Mouse (Mus musculus) embryonic facial prominence, embryonic 14.5 days (tissue): ENCODE data around the gene Dstyk. TPM values are rescaled to one million over a fixed set of nuclear protein-coding genes. Genes with fewer than 3 reads are reported as not detected.
A peak's percentile ranks its signal among the peaks of the same experiment; 100 is the strongest.

ENCODE experiments used
- ATAC-seq: fragments of 200-750 bp; cut with Nextera tagmentation; 2 replicates; pipeline ENCODE4 v1.8.0; 2017; ENCODE audit warnings: low read depth, moderate number of reproducible peaks, moderate TSS enrichment
- DNase-seq: peaks from one replicate; pipeline ENCODE4 v3.0.0-alpha.2; 2015; ENCODE audit warnings: low spot score
- H3K27ac ChIP-seq: fragments of 300-500 bp; sonication (generic); replicated peaks from 2 replicates; pipeline ENCODE4 v1.5.1; 2014; ENCODE audit warnings: low read depth, mild to moderate bottlenecking, low read length, moderate library complexity
- H3K27me3 ChIP-seq: fragments of 300-500 bp; sonication (generic); replicated peaks from 2 replicates; pipeline ENCODE4 v1.6.1; 2014; ENCODE audit warnings: low read length; ENCODE audit not compliant: control insufficient read depth, insufficient read depth
- H3K36me3 ChIP-seq: fragments of 300-500 bp; sonication (generic); 2 replicates; pipeline ENCODE4 v1.6.1; 2014; ENCODE audit warnings: low read length, mixed read lengths; ENCODE audit not compliant: control insufficient read depth, insufficient read depth
- H3K4me1 ChIP-seq: fragments of 300-500 bp; sonication (generic); 2 replicates; pipeline ENCODE4 v1.6.1; 2014; ENCODE audit warnings: antibody characterized with exemption, low read length; ENCODE audit not compliant: control insufficient read depth, insufficient read depth
- H3K4me2 ChIP-seq: fragments of 300-500 bp; sonication (generic); 2 replicates; pipeline ENCODE4 v1.6.1; 2014; ENCODE audit warnings: low read depth, mild to moderate bottlenecking, low read length, moderate library complexity, mixed read lengths
- H3K4me3 ChIP-seq: fragments of 300-500 bp; sonication (generic); 2 replicates; pipeline ENCODE4 v1.5.1; 2014; ENCODE audit warnings: low read depth, mild to moderate bottlenecking, low read length
- H3K9ac ChIP-seq: fragments of 300-500 bp; sonication (generic); 2 replicates; pipeline ENCODE4 v1.6.1; 2014; ENCODE audit warnings: low read depth, mild to moderate bottlenecking, low read length, moderate library complexity, mixed read lengths
- H3K9me3 ChIP-seq: fragments of 300-500 bp; sonication (generic); 2 replicates; pipeline ENCODE4 v1.6.1; 2016; ENCODE audit warnings: low read length; ENCODE audit not compliant: control insufficient read depth
- WGBS: fragments of 180-500 bp; shearing (Covaris S2); extraction: QIAGEN DNeasy Blood & Tissue Kit; methylation state at CpG from one replicate; pipeline ENCODE4 v1.1.7; 2014; 5-methylcytosine and 5-hydroxymethylcytosine counted together
- polyA plus RNA-seq: library from polyadenylated mRNA; unstranded; fragments of >200 nt; fragmentation: Nextera tagmentation; extraction: Ambion mirVana; gene quantifications from 2 replicates; pipeline ENCODE4 v1.2.1, GENCODE M21; 2014

Gene Dstyk
- polyA plus RNA-seq, 1 experiment from 2014 or later = 15.6 TPM

GRCm38 (mm10) chr1:132392872-132393271 is 24.5 kb upstream of the Dstyk start:
- ATAC-seq (no peak), DNase-seq (no peak)
- H3K36me3 ChIP-seq = no peaks in the 10 kb centered on the region
- H3K9ac ChIP-seq = no peak overlapping the region
- H3K4me2 ChIP-seq = no peak overlapping the region
- peaks cover 20% of the 10 kb centered on the region for H3K4me1 ChIP-seq
- H3K4me3 ChIP-seq = no peak overlapping the region
- H3K27me3 ChIP-seq = no peaks in the 10 kb centered on the region
- H3K27ac ChIP-seq = no peak overlapping the region
- WGBS = 61% methylated on average over 5 of the region's 5 CpGs
- H3K9me3 ChIP-seq = no peaks in the 10 kb centered on the region

- ATAC-seq = no peak
- WGBS = 48% methylated on average over 2 of the region's 2 CpGs
- no peaks in the 10 kb centered on the region for H3K27me3 ChIP-seq
Measured at GRCm38 (mm10) chr1:132396705-132397104, 20.6 kb upstream of the Dstyk start.

GRCm38 (mm10) chr1:132400538-132400937 is 16.8 kb upstream of the Dstyk start:
- ATAC-seq = no peak
- Histone ChIP-seq H3K4me1 (no peaks in the 10 kb centered on the region), H3K27ac (no peak overlapping the region), H3K4me3 (no peak overlapping the region), H3K9me3 (peaks cover 8% of the 10 kb centered on the region; the same call in 1 of the 2 replicates), H3K4me2 (no peak overlapping the region), H3K9ac (no peak overlapping the region), H3K36me3 (no peaks in the 10 kb centered on the region), H3K27me3 (no peaks in the 10 kb centered on the region)
- WGBS = 68% methylated on average over 1 of the region's 1 CpGs
- no peak for DNase-seq

More at GRCm38 (mm10) chr1:132396705-132397104, 20.6 kb upstream of the Dstyk start:
- Histone ChIP-seq H3K4me3 (no peak overlapping the region), H3K4me1 (no peaks in the 10 kb centered on the region), H3K36me3 (no peaks in the 10 kb centered on the region), H3K9me3 (peaks cover 8% of the 10 kb centered on the region; the same call in 1 of the 2 replicates), H3K27ac (no peak overlapping the region), H3K4me2 (no peak overlapping the region), H3K9ac (no peak overlapping the region)
- no peak for DNase-seq

- Histone ChIP-seq H3K36me3 (no peaks in the 10 kb centered on the region), H3K4me3 (no peak overlapping the region), H3K4me2 (no peak overlapping the region), H3K9me3 (peaks cover 8% of the 10 kb centered on the region; the same call in 1 of the 2 replicates), H3K27ac (no peak overlapping the region), H3K9ac (no peak overlapping the region), H3K27me3 (no peaks in the 10 kb centered on the region), H3K4me1 (no peaks in the 10 kb centered on the region)
- DNase-seq (no peak), ATAC-seq (no peak)
- 93% methylated on average over 1 of the region's 1 CpGs for WGBS
Measured at GRCm38 (mm10) chr1:132401843-132402242, 15.5 kb upstream of the Dstyk start.

GRCm38 (mm10) chr1:132410657-132411056 is 6.7 kb upstream of the Dstyk start:
- 92% methylated on average over 3 of the region's 3 CpGs for WGBS
- no peaks in the 10 kb centered on the region for H3K36me3 ChIP-seq
- H3K9ac ChIP-seq = no peak overlapping the region
- no peak overlapping the region for H3K4me2 ChIP-seq
- no peaks in the 10 kb centered on the region for H3K4me1 ChIP-seq
- no peak for DNase-seq
- no peak overlapping the region for H3K27ac ChIP-seq
- H3K9me3 ChIP-seq = no peaks in the 10 kb centered on the region
- no peak overlapping the region for H3K4me3 ChIP-seq
- no peak for ATAC-seq
- H3K27me3 ChIP-seq = no peaks in the 10 kb centered on the region

GRCm38 (mm10) chr1:132416244-132416942 is 962 bp upstream of the Dstyk start:
- ATAC-seq (no peak), DNase-seq (peak; percentile 10)
- Histone ChIP-seq H3K4me1 (peaks cover 18% of the 10 kb centered on the region; the same call in 1 of the 2 replicates), H3K27me3 (no peaks in the 10 kb centered on the region), H3K4me2 (peak overlapping the region; percentile 69), H3K36me3 (no peaks in the 10 kb centered on the region), H3K27ac (peak overlapping the region; percentile 92; the same call in 1 of the 2 replicates), H3K9ac (no peak overlapping the region), H3K9me3 (no peaks in the 10 kb centered on the region), H3K4me3 (peak overlapping the region; percentile 88)
- 52% methylated on average over 8 of the region's 8 CpGs for WGBS

- Histone ChIP-seq H3K4me3 (peak overlapping the region; percentile 88), H3K27ac (peak overlapping the region; percentile 92), H3K9ac (peak overlapping the region; percentile 95), H3K4me1 (peaks cover 18% of the 10 kb centered on the region; the same call in 1 of the 2 replicates), H3K36me3 (no peaks in the 10 kb centered on the region; the same call in 1 of the 2 replicates), H3K27me3 (no peaks in the 10 kb centered on the region), H3K9me3 (no peaks in the 10 kb centered on the region), H3K4me2 (peak overlapping the region; percentile 69)
- ATAC-seq (no peak), DNase-seq (no peak)
- 12% methylated on average over 6 of the region's 6 CpGs for WGBS
Measured at GRCm38 (mm10) chr1:132416943-132417290, 438 bp upstream of the Dstyk start.

GRCm38 (mm10) chr1:132420206-132420605 is 2.9 kb downstream of the Dstyk start:
- no peak overlapping the region for H3K4me3 ChIP-seq
- H3K36me3 ChIP-seq = peaks cover 5% of the 10 kb centered on the region
- no peaks in the 10 kb centered on the region for H3K27me3 ChIP-seq
- peaks cover 18% of the 10 kb centered on the region; the same call in 1 of the 2 replicates for H3K4me1 ChIP-seq
- H3K9me3 ChIP-seq = no peaks in the 10 kb centered on the region
- WGBS = 69% methylated on average over 2 of the region's 2 CpGs
- H3K4me2 ChIP-seq = no peak overlapping the region
- H3K9ac ChIP-seq = no peak overlapping the region
- ATAC-seq (no peak), DNase-seq (no peak)
- H3K27ac ChIP-seq = no peak overlapping the region

- 84% methylated on average over 7 of the region's 7 CpGs for WGBS
- Histone ChIP-seq H3K27ac (no peak overlapping the region), H3K9me3 (no peaks in the 10 kb centered on the region), H3K4me3 (no peak overlapping the region), H3K9ac (no peak overlapping the region), H3K4me2 (no peak overlapping the region), H3K4me1 (peaks cover 18% of the 10 kb centered on the region; the same call in 1 of the 2 replicates), H3K27me3 (no peaks in the 10 kb centered on the region), H3K36me3 (peaks cover 5% of the 10 kb centered on the region)
- DNase-seq (no peak), ATAC-seq (no peak)
Measured at GRCm38 (mm10) chr1:132420662-132421061, 3.3 kb downstream of the Dstyk start.
